Mouse (Mus musculus) cerebellum, adult 2 months (tissue): Measurements from ENCODE around the gene Adra1b.

Experiments used
- CTCF ChIP-seq: fragments of 200-500 bp; IDR thresholded peaks from 2 replicates; pipeline ENCODE4 v1.5.1; 2011; ENCODE audit warnings: low read depth, mild to moderate bottlenecking, control low read depth, low read length, moderate library complexity, borderline replicate concordance; ENCODE audit not compliant: insufficient read depth
- POLR2A ChIP-seq: fragments of 200-500 bp; IDR thresholded peaks from 2 replicates; pipeline ENCODE4 v1.6.1; 2011; ENCODE audit warnings: low read length, control low read depth, borderline replicate concordance; ENCODE audit not compliant: insufficient read depth

DNA sequence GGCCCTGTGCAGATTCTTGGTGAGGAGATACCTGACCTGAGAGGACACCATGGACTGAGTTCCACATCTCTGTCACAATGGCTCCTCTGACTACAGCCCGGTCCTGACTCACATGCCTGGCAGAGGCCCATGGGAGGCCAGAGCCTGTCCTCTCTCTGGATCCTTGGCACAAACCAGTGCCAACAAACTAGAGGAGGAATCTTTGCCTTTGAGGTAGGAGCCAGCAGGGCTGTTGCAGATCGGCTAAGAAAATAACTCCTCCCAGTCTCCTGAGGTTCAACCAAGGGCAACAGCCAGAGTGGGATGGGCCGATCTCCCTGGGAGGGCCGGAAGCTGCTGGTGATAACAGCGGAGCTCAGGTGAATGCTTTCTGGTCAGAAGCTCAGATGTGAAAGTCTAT, 28.2 kb upstream of the Adra1b start:
- no peak for TF ChIP-seq CTCF
- no peak for TF ChIP-seq POLR2A
